Mouse (Mus musculus) midbrain, embryonic 13.5 days (tissue): ENCODE data around the gene Izumo1. TPM values are rescaled to one million over a fixed set of nuclear protein-coding genes. Genes with fewer than 3 reads are reported as not detected.

Source experiments
- ATAC-seq: fragments of 200-750 bp; cut with Nextera tagmentation; 2 replicates; pipeline ENCODE4 v1.8.0; 2017; ENCODE audit warnings: mild to moderate bottlenecking, moderate TSS enrichment, moderate library complexity
- H3K27ac ChIP-seq: fragments of 300-500 bp; sonication (generic); 2 replicates; pipeline ENCODE4 v1.5.1; 2015; ENCODE audit warnings: inconsistent platforms, mild to moderate bottlenecking, moderate library complexity
- H3K27me3 ChIP-seq: fragments of 300-500 bp; sonication (generic); 2 replicates; pipeline ENCODE4 v1.6.1; 2015; ENCODE audit warnings: mild to moderate bottlenecking, inconsistent platforms
- H3K36me3 ChIP-seq: fragments of 300-500 bp; sonication (generic); 2 replicates; pipeline ENCODE4 v1.6.1; 2015; ENCODE audit warnings: mild to moderate bottlenecking, inconsistent platforms
- H3K4me1 ChIP-seq: fragments of 300-500 bp; sonication (generic); replicated peaks from 2 replicates; pipeline ENCODE4 v1.6.1; 2015; ENCODE audit warnings: inconsistent platforms
- H3K4me2 ChIP-seq: fragments of 300-500 bp; sonication (generic); replicated peaks from 2 replicates; pipeline ENCODE4 v1.6.1; 2015; ENCODE audit warnings: moderate library complexity, mild to moderate bottlenecking, inconsistent platforms
- H3K4me3 ChIP-seq: fragments of 300-500 bp; sonication (generic); replicated peaks from 2 replicates; pipeline ENCODE4 v1.5.1; 2015; ENCODE audit warnings: mild to moderate bottlenecking, inconsistent platforms
- H3K9ac ChIP-seq: fragments of 300-500 bp; sonication (generic); replicated peaks from 2 replicates; pipeline ENCODE4 v1.6.1; 2015; ENCODE audit warnings: mild to moderate bottlenecking, inconsistent platforms
- H3K9me3 ChIP-seq: fragments of 300-500 bp; sonication (generic); 2 replicates; pipeline ENCODE4 v1.6.1; 2016; ENCODE audit warnings: mild to moderate bottlenecking, inconsistent platforms
- WGBS: fragments of 180-500 bp; shearing (Covaris S2); methylation state at CpG from one replicate; pipeline ENCODE4 v1.1.7; 2015; 5-methylcytosine and 5-hydroxymethylcytosine counted together
- polyA plus RNA-seq: library from polyadenylated mRNA; unstranded; fragments of >200 nt; fragmentation: Nextera tagmentation; extraction: Ambion mirVana; gene quantifications from 2 replicates; pipeline ENCODE4 v1.2.1, GENCODE M21; 2015

Izumo1 gene
- polyA plus RNA-seq, 1 experiment from 2014 or later = 0.17 TPM

DNA sequence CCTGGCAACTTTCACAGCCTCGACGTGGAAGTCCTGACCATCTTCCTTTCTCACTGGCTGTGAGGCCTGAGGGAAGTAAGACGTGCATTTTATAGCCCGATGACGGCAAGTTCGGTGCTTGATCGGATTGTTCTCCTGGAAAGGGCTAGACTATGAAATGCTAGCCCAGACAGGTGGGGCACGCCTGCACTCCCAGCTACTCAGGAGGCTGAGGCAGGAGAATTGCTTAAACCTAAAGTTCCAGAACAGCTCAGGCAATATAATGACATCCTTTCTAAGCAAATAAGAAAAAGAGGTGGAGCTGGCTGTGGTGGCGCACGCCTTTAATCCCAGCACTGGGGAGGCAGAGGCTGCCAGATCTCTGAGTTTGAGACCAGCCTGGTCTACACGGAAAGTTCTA lies 1.9 kb downstream of the Izumo1 start:
- WGBS = 91% methylated on average over 11 of the region's 11 CpGs
- peaks cover 30% of the 10 kb centered on the region for H3K27me3 ChIP-seq
- no peak for ATAC-seq
- no peak overlapping the region for H3K4me2 ChIP-seq
- H3K4me1 ChIP-seq = peaks cover 10% of the 10 kb centered on the region; the same call in 1 of the 2 replicates
- no peak overlapping the region for H3K9ac ChIP-seq
- H3K4me3 ChIP-seq = no peak overlapping the region
- no peaks in the 10 kb centered on the region for H3K36me3 ChIP-seq
- H3K9me3 ChIP-seq = no peaks in the 10 kb centered on the region
- no peak overlapping the region for H3K27ac ChIP-seq

DNA sequence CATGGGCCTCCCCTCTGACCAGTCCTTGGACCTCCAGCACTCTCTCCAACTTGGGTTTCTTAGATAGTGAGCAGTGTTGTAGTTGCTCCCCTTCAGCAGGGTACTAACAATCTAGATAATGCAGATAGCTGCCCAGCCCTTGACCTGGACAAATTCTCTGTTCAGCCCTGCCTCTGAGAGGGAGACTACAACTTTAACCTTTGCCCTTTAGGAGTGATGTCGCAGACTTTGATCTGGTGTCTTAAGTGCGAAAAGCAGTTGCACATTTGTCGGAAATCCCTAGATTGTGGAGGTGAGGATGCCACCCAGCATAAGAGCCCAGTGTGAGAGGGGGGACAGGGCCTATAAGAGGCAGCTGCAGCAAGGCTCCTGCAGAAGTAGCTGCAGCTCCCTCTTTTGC lies 3.1 kb downstream of the Izumo1 start:
- H3K4me3 ChIP-seq = no peak overlapping the region
- H3K4me2 ChIP-seq = no peak overlapping the region
- H3K4me1 ChIP-seq = peaks cover 10% of the 10 kb centered on the region; the same call in 1 of the 2 replicates
- no peak for ATAC-seq
- peaks cover 25% of the 10 kb centered on the region for H3K27me3 ChIP-seq
- H3K36me3 ChIP-seq = no peaks in the 10 kb centered on the region
- no peak overlapping the region for H3K27ac ChIP-seq
- 81% methylated on average over 3 of the region's 3 CpGs for WGBS
- H3K9me3 ChIP-seq = no peaks in the 10 kb centered on the region
- 0 out of 2 replicates have a peak overlapping the region, but pooled peaks have one; percentile 19 for H3K9ac ChIP-seq

DNA sequence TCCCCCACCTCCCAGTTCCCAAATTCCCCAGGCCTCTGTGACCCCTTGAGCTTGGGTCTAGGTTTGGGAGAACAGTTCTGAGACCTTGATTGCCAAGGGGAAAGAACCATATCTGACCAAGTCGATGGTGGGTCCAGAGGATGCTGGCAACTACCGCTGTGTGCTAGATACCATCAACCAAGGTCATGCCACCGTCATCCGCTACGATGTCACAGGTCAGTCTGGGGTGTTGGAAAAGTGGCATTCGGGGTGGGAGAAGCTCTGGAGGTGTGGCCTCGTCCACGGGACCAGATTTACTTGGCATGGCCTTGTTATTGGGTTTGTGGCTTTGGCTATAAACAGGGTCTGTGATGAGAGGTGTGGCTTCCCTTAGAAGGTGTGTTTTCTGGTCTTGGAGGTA lies 3.9 kb downstream of the Izumo1 start:
- ATAC-seq = no peak
- H3K36me3 ChIP-seq = no peaks in the 10 kb centered on the region
- no peak overlapping the region for H3K4me2 ChIP-seq
- 95% methylated on average over 8 of the region's 8 CpGs for WGBS
- no peak overlapping the region for H3K4me3 ChIP-seq
- H3K4me1 ChIP-seq = peaks cover 10% of the 10 kb centered on the region; the same call in 1 of the 2 replicates
- H3K9me3 ChIP-seq = no peaks in the 10 kb centered on the region
- H3K9ac ChIP-seq = 0 out of 2 replicates have a peak overlapping the region, but pooled peaks have one; percentile 19
- H3K27ac ChIP-seq = no peak overlapping the region
- peaks cover 29% of the 10 kb centered on the region for H3K27me3 ChIP-seq

GRCm38 (mm10) chr7:45626571-45627076 lies 5.0 kb downstream of the Izumo1 start:
- Histone ChIP-seq H3K27me3 (peaks cover 33% of the 10 kb centered on the region), H3K4me2 (no peak overlapping the region), H3K4me1 (peaks cover 10% of the 10 kb centered on the region; the same call in 1 of the 2 replicates), H3K9me3 (no peaks in the 10 kb centered on the region), H3K4me3 (no peak overlapping the region), H3K9ac (no peak overlapping the region), H3K36me3 (no peaks in the 10 kb centered on the region), H3K27ac (no peak overlapping the region)
- ATAC-seq = no peak
- WGBS = 88% methylated on average over 7 of the region's 7 CpGs

- 86% methylated on average over 9 of the region's 9 CpGs for WGBS
These were observed 5.7 kb downstream of the Izumo1 start, which contains the start of gene Rasip1 for GRCm38 (mm10) chr7:45627261-45627660. Gene Rasip1, plus strand, starts transcription at chr7:45627488.

GRCm38 (mm10) chr7:45628364-45629294 lies 7.0 kb downstream of the Izumo1 start:
- ATAC-seq = peak; percentile 86
- H3K27ac ChIP-seq = peak overlapping the region; percentile 87
- peaks cover 16% of the 10 kb centered on the region; the same call in 1 of the 2 replicates for H3K4me1 ChIP-seq
- H3K27me3 ChIP-seq = peaks cover 54% of the 10 kb centered on the region
- H3K36me3 ChIP-seq = no peaks in the 10 kb centered on the region
- peak overlapping the region; percentile 57 for H3K4me3 ChIP-seq
- WGBS = under 1% methylated on average over 105 of the region's 105 CpGs
- H3K9ac ChIP-seq = peak overlapping the region; percentile 84
- no peaks in the 10 kb centered on the region for H3K9me3 ChIP-seq
- peak overlapping the region; percentile 90 for H3K4me2 ChIP-seq

More at GRCm38 (mm10) chr7:45627261-45627660, 5.7 kb downstream of the Izumo1 start, which contains the start of gene Rasip1:
- H3K27me3 ChIP-seq = peaks cover 40% of the 10 kb centered on the region
- peak within 1 kb of the TSS; percentile 57 for H3K4me3 ChIP-seq
- peaks cover 11% of the 10 kb centered on the region; the same call in 1 of the 2 replicates for H3K4me1 ChIP-seq
- no peaks in the 10 kb centered on the region for H3K36me3 ChIP-seq
- peak within 1 kb of the TSS; percentile 87 for H3K27ac ChIP-seq
- H3K9me3 ChIP-seq = no peaks in the 10 kb centered on the region
- ATAC-seq = no peak
- peak within 1 kb of the TSS; percentile 84 for H3K9ac ChIP-seq
- H3K4me2 ChIP-seq = peak within 1 kb of the TSS; percentile 90

- Histone ChIP-seq H3K9me3 (no peaks in the 10 kb centered on the region), H3K27me3 (peaks cover 55% of the 10 kb centered on the region), H3K27ac (no peak overlapping the region), H3K9ac (no peak overlapping the region), H3K4me2 (no peak overlapping the region), H3K4me1 (peaks cover 16% of the 10 kb centered on the region; the same call in 1 of the 2 replicates), H3K36me3 (no peaks in the 10 kb centered on the region), H3K4me3 (no peak overlapping the region)
- ATAC-seq = no peak
- WGBS = 73% methylated on average over 23 of the region's 23 CpGs
These were observed 8.7 kb downstream of the Izumo1 start for GRCm38 (mm10) chr7:45630064-45630907.

DNA sequence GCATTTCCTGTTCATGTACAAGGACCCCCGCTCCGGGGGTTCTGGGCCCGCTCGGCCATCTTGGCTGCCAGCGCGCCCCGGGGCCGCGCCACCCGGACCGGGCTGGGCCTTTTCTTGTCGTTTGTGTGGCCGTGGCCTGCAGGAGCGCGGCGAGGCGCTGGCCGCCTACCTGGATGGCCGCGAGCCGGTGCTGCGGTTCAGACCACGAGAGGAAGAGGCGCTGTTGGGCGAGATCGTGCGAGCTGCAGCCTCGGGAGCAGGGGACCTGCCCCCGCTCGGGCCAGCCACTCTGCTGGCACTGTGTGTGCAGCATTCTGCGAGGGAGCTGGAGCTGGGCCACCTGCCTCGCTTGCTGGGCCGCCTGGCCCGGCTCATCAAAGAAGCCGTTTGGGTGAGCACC lies 10.9 kb downstream of the Izumo1 start:
- WGBS = 10% methylated on average over 35 of the region's 35 CpGs

DNA sequence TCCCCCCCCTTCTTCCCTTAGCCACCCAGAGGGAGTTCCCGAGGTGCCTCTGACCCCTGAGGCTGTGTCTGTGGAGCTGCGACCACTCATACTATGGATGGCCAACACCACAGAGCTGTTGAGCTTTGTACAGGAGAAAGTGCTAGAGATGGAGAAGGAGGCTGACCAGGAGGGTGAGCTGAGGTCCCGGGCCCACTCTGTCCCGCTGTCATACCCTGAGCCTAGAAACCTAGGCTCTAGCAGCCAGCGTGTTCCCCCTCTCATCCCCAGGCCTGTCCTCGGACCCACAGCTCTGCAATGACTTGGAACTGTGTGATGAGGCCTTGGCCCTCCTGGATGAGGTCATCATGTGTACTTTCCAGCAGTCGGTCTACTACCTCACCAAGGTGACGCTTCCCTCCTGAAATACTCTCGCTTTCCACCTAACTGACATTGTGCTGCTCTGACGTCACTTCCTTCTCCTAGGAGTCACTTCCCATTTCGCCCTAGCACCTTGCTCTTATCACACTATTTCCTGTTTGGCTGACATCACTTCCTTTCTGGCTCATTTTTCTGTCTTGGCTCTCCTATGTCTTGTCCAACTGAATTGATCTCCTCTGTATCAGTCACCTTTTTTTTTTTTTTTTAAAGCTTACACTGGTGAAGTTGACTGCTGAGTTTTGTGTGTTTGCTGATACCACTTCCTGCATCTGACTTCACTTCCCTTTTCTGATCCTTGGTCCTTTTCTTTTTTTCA lies 13.5 kb downstream of the Izumo1 start:
- Histone ChIP-seq H3K4me3 (no peak overlapping the region), H3K4me2 (no peak overlapping the region), H3K27me3 (peaks cover 28% of the 10 kb centered on the region), H3K9ac (no peak overlapping the region), H3K36me3 (peaks cover 10% of the 10 kb centered on the region), H3K4me1 (peaks cover 14% of the 10 kb centered on the region), H3K9me3 (no peaks in the 10 kb centered on the region), H3K27ac (no peak overlapping the region)
- no peak for ATAC-seq
- 94% methylated on average over 11 of the region's 11 CpGs for WGBS

More for the DNA sequence above, 10.9 kb downstream of the Izumo1 start:
- Histone ChIP-seq H3K36me3 (peaks cover 10% of the 10 kb centered on the region), H3K4me1 (peaks cover 16% of the 10 kb centered on the region; the same call in 1 of the 2 replicates), H3K27ac (no peak overlapping the region), H3K4me3 (peak overlapping the region; percentile 8; the same call in 1 of the 2 replicates), H3K9ac (peak overlapping the region; percentile 45), H3K4me2 (peak overlapping the region; percentile 38), H3K9me3 (no peaks in the 10 kb centered on the region), H3K27me3 (peaks cover 43% of the 10 kb centered on the region)
- no peak for ATAC-seq

DNA sequence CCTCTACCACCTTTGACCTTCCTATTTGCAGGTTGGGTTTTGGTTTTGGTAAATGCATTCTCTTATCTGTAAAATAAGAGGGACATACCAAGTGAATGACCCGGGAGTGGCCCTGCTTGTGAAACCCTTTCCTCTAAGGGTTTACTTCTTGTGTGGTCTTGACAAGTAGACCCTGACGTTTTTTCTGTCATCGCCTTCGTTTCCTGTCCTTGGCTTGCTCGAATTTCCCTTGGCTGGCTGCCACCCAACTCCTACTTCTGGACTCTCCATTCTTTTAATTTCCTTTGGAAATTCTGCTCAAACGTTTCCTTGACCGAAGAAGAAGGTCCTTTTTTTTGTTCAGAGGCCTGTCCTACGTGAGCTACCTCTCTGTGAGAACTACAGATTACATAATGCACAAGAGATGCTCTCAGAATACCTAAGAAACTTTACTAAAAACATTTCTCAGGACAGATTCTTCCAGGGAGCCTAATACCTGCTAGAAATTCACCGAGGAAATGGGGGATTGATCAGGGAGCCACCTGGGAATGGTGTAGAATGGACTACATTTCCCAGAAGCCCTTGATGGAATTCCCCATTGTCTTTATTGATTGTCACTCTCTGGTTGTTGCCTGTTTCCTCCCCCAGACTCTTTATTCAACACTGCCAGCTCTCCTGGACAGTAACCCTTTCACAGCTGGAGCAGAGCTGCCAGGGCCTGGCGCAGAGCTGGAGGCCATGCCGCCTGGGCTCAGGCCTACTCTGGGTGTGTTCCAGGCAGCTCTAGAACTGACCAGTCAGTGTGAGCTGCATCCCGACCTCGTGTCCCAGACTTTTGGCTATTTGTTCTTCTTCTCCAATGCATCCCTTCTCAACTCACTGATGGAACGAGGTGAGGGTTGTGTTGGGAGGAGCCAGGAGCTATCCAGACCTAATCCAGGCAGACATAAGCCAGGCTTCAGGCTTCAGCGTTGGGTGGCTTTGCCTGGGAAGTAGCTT lies 14.4 kb downstream of the Izumo1 start:
- Histone ChIP-seq H3K27me3 (peaks cover 26% of the 10 kb centered on the region), H3K27ac (no peak overlapping the region), H3K36me3 (peaks cover 10% of the 10 kb centered on the region), H3K4me2 (no peak overlapping the region), H3K9me3 (no peaks in the 10 kb centered on the region), H3K9ac (no peak overlapping the region), H3K4me1 (peaks cover 14% of the 10 kb centered on the region), H3K4me3 (no peak overlapping the region)
- WGBS = 90% methylated on average over 15 of the region's 15 CpGs
- no peak for ATAC-seq
